In the genomic region with DNA sequence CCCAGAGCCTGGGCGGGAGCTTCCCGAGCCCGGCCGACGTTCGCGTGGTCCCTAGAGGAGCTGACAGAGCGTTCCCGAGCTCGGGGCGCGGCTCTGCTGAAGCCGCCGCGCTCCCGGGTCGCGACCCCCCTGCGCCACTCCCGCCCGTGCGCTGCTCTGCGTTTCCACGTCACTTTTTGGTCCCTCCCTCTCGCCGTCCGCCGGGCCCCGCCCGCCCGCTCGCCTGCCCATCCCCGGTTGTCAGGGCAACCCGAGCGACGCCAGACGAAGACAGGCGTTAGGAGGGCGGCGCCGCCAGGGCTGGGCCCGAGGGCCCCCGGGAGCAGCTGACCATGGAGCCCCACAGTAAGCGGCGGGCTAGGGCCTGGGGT, we compare ENCODE assay signal across 8 mouse cellular contexts. TPM values are rescaled to one million over a fixed set of nuclear protein-coding genes. Genes with fewer than 3 reads are reported as not detected.
DNase-seq lines count a peak whose midpoint lies in the region; ATAC-seq and TF ChIP-seq lines count a peak whose summit lies in the region.

A gene (plus strand): TSS at position 236 of the 371 bp plus-strand sequence.

- TF ChIP-seq CTCF in cortical plate, adult 2 months (IDR thresholded peaks at IDR 0.05; ENCODE audit: extremely low read depth, insufficient read depth, low read length): no peak

- peak; percentile 33; the same call in 1 of the 2 replicates for TF ChIP-seq POLR2A in cortical plate, adult 2 months (IDR thresholded peaks at IDR 0.05; ENCODE audit: extremely low read depth, insufficient read depth, low read length)

- H3K27me3 ChIP-seq in midbrain, embryonic 10.5 days (ENCODE audit: low read depth, poor library complexity, severe bottlenecking): peaks cover 10% of the 10 kb centered on the region; the same call in 1 of the 2 replicates

- peak; percentile 90 for ATAC-seq in inflammation-experienced regulatory T-cells, adult 6 months

- H3K27ac ChIP-seq in cortical plate, adult 2 months (ENCODE audit: insufficient read depth, low read length): peak within 1 kb of the TSS; percentile 52; the same call in 1 of the 2 replicates
- H3K27ac ChIP-seq in midbrain, embryonic 10.5 days (replicated peaks): peak within 1 kb of the TSS; percentile 90

- intact Hi-C loops in left cerebral cortex, postnatal 36 days (cut with DNase I): loop anchor here (5.0 kb wide), 1 partner anchor 54 kb away; no protein-coding TSS in a partner anchor

- peaks cover 6% of the 10 kb centered on the region for H3K4me1 ChIP-seq in cortical plate, adult 2 months (ENCODE audit: control insufficient read depth, insufficient read depth, low read length)
- H3K4me1 ChIP-seq in midbrain, embryonic 10.5 days: peaks cover 28% of the 10 kb centered on the region

- under 1% methylated on average over 45 of the region's 45 CpGs for WGBS in midbrain, embryonic 10.5 days

- peak within 1 kb of the TSS; percentile 85 for H3K4me3 ChIP-seq in cortical plate, adult 2 months (ENCODE audit: insufficient read depth, low read length)
- H3K4me3 ChIP-seq in midbrain, embryonic 10.5 days: peak within 1 kb of the TSS; percentile 76

- H3K9me3 ChIP-seq in midbrain, embryonic 10.5 days (replicated peaks): no peaks in the 10 kb centered on the region

- H3K36me3 ChIP-seq in midbrain, embryonic 10.5 days: no peaks in the 10 kb centered on the region

- DNase-seq in adrenal gland, adult (ENCODE audit: inconsistent age in 2 of 2, low spot score in 1 of 2): peak; percentile 91 to 95
- peak; percentile 88 for DNase-seq in gastrocnemius, postnatal 10 days
- DNase-seq in left cerebral cortex, postnatal 36 days (ENCODE audit: low spot score in 2 of 2): peak; percentile 86 to 88
- peak; percentile 96 for DNase-seq in midbrain, embryonic 10.5 days (ENCODE audit: low spot score)
- peak; percentile 81 to 84 for DNase-seq in right cerebral cortex, postnatal 36 days (ENCODE audit: low spot score in 2 of 2)
- peak; percentile 96 for DNase-seq in yolk sac, embryonic 10.5 days (ENCODE audit: low spot score)

RNA-seq across cellular contexts. Expression of the gene that starts here (rescaled TPM):
- polyA plus RNA-seq in cortical plate, adult 2 months (2012; rRNA removed): 5.8 TPM in 2 replicates
- under 1 TPM in 1 of 2 experiments, not detected in 1; 0.38 TPM for total RNA-seq in gastrocnemius, postnatal 10 days (2021)
- not detected for polyA plus RNA-seq in inflammation-experienced regulatory T-cells, adult 6 months (2017; shearing (Covaris generic))
- total RNA-seq in left cerebral cortex, postnatal 36 days (2021): 1 to 10 TPM; 3.8 to 4.3 TPM
- 1.4 and 1.7 TPM in 2 replicates for polyA plus RNA-seq in midbrain, embryonic 10.5 days (2016; fragmentation: Nextera tagmentation; extraction: Ambion mirVana)

Comparison
In these comparisons a context has a peak if more than half of its experiments do, and no peak if none do; other contexts are left out.
1. Peak in every context shown above with its lines: DNase-seq, ATAC-seq, H3K4me3 ChIP-seq and H3K27ac ChIP-seq.
2. Peak in DNase-seq in gastrocnemius, postnatal 10 days; RNA of the gene not detected or under 1 TPM.
3. Peak in ATAC-seq in inflammation-experienced regulatory T-cells, adult 6 months; RNA of the gene not detected or under 1 TPM.